Mouse (Mus musculus) limb, embryonic 15.5 days (tissue): ENCODE results near the gene Cd37. TPM values are rescaled to one million over a fixed set of nuclear protein-coding genes. Genes with fewer than 3 reads are reported as not detected.

ENCODE experiments used
- polyA plus RNA-seq: library from polyadenylated mRNA; unstranded; fragments of >200 nt; fragmentation: Nextera tagmentation; extraction: Ambion mirVana; gene quantifications from 2 replicates; pipeline ENCODE4 v1.2.1, GENCODE M21; 2015

Gene Cd37
- polyA plus RNA-seq, 1 experiment from 2014 or later = 3.8 TPM

Other genes with a start within 250 kb of the Cd37 start
- 101 and 105 TPM in 2 replicates for gene Irf3, start 241.5 kb downstream of the Cd37 start, polyA plus RNA-seq
- gene Bcl2l12, start 240.4 kb downstream of the Cd37 start, polyA plus RNA-seq = 58.8 and 59.4 TPM in 2 replicates
- gene Scaf1, start 222.8 kb downstream of the Cd37 start, polyA plus RNA-seq = 34.8 TPM in 2 replicates
- 44.9 and 49.1 TPM in 2 replicates for gene Rras, start 221.2 kb downstream of the Cd37 start, polyA plus RNA-seq
- gene Prr12, start 186.2 kb downstream of the Cd37 start, polyA plus RNA-seq = 9.3 and 11.5 TPM in 2 replicates
- gene Nosip, start 176.7 kb downstream of the Cd37 start, polyA plus RNA-seq = 63.0 and 70.3 TPM in 2 replicates
- 23.1 and 25.1 TPM in 2 replicates for gene Prrg2, start 176.4 kb downstream of the Cd37 start, polyA plus RNA-seq
- 653 and 714 TPM in 2 replicates for gene Rcn3, start 146.9 kb downstream of the Cd37 start, polyA plus RNA-seq
- gene Fcgrt, start 135.3 kb downstream of the Cd37 start, polyA plus RNA-seq = 99.7 and 121 TPM in 2 replicates
- 1,215 and 1,484 TPM in 2 replicates for gene Rps11, start 114.7 kb downstream of the Cd37 start, polyA plus RNA-seq
- 1,220 and 1,390 TPM in 2 replicates for gene Rpl13a, start 110.4 kb downstream of the Cd37 start, polyA plus RNA-seq
- gene Gm45713, start 102.9 kb downstream of the Cd37 start, polyA plus RNA-seq = 0.65 TPM in 1 of 2 replicates, not detected in the other
- 2.1 and 2.7 TPM in 2 replicates for gene Flt3l, start 102.7 kb downstream of the Cd37 start, polyA plus RNA-seq
- gene Pih1d1, start 84.8 kb downstream of the Cd37 start, polyA plus RNA-seq = 76.3 and 84.6 TPM in 2 replicates
- gene Aldh16a1, start 84.5 kb downstream of the Cd37 start, polyA plus RNA-seq = 44.1 and 49.1 TPM in 2 replicates
- 0.12 and 0.24 TPM in 2 replicates for gene Slc17a7, start 75.2 kb downstream of the Cd37 start, polyA plus RNA-seq
- not detected in 2 replicates for gene Gfy, start 59.5 kb downstream of the Cd37 start, polyA plus RNA-seq
- not detected in 2 replicates for gene Pth2, start 58.1 kb downstream of the Cd37 start, polyA plus RNA-seq
- gene Ccdc155, start 34.2 kb downstream of the Cd37 start, polyA plus RNA-seq = 1.2 and 2.7 TPM in 2 replicates
- gene Dkkl1, start 27.0 kb downstream of the Cd37 start, polyA plus RNA-seq = 51.2 and 64.5 TPM in 2 replicates
- gene Tead2, start 23.4 kb downstream of the Cd37 start, polyA plus RNA-seq = 131 and 134 TPM in 2 replicates
- 0.09 TPM in 1 of 2 replicates, not detected in the other for gene Slc6a16, start 2.0 kb upstream of the Cd37 start, polyA plus RNA-seq
- not detected in 2 replicates for gene Slc6a21, start 38.4 kb upstream of the Cd37 start, polyA plus RNA-seq
- 22.0 and 22.6 TPM in 2 replicates for gene Trpm4, start 94.7 kb upstream of the Cd37 start, polyA plus RNA-seq
- 6.5 and 15.1 TPM in 2 replicates for gene Hrc, start 96.2 kb upstream of the Cd37 start, polyA plus RNA-seq
- 7.8 and 9.1 TPM in 2 replicates for gene Ppfia3, start 127.9 kb upstream of the Cd37 start, polyA plus RNA-seq
- 2.3 and 2.5 TPM in 2 replicates for gene Lin7b, start 131.5 kb upstream of the Cd37 start, polyA plus RNA-seq
- 199 and 204 TPM in 2 replicates for gene Snrnp70, start 156.6 kb upstream of the Cd37 start, polyA plus RNA-seq
- gene Kcna7, start 166.5 kb upstream of the Cd37 start, polyA plus RNA-seq = 0.10 and 0.12 TPM in 2 replicates
- gene Ntf5, start 174.6 kb upstream of the Cd37 start, polyA plus RNA-seq = 1.9 and 3.0 TPM in 2 replicates
- gene Lhb, start 181.7 kb upstream of the Cd37 start, polyA plus RNA-seq = not detected in 2 replicates
- gene Gys1, start 195.7 kb upstream of the Cd37 start, polyA plus RNA-seq = 39.0 and 43.5 TPM in 2 replicates
- gene Ruvbl2, start 199.0 kb upstream of the Cd37 start, polyA plus RNA-seq = 122 and 125 TPM in 2 replicates
- 4,640 and 4,716 TPM in 2 replicates for gene Ftl1, start 220.8 kb upstream of the Cd37 start, polyA plus RNA-seq
- gene Bax, start 227.8 kb upstream of the Cd37 start, polyA plus RNA-seq = 145 and 146 TPM in 2 replicates
- gene Tulp2, start 242.8 kb upstream of the Cd37 start, polyA plus RNA-seq = 0.61 and 1.0 TPM in 2 replicates
- not detected in 2 replicates for gene Gm45808, start 247.7 kb upstream of the Cd37 start, polyA plus RNA-seq
- 3.1 and 3.3 TPM in 2 replicates for gene Dhdh, start 249.7 kb upstream of the Cd37 start, polyA plus RNA-seq